Mouse (Mus musculus): ENCODE results near the gene Sox30. TPM values are rescaled to one million over a fixed set of nuclear protein-coding genes. Genes with fewer than 3 reads are reported as not detected.

Gene Sox30
- total and polyA plus RNA-seq, 3 experiments: not detected

- DNase-seq (ENCODE audit: extremely low read depth): no peak
- in situ Hi-C loops (cut with MboI; ENCODE audit: low pct_ligation_motif_present, low pct_unique_long_range_greater_than_20kb, low sequenced_read_pairs): loop anchor here (25.0 kb wide), 1 partner anchor 169 kb away; no protein-coding TSS in a partner anchor
- dilution Hi-C loops (cut with MboI; ENCODE audit: extremely low pct_ligation_motif_present, extremely low pct_unique_long_range_greater_than_20kb, low sequenced_read_pairs): no loop called here
- H3K27ac ChIP-seq (ENCODE audit: insufficient read depth, low read depth): no peak overlapping the region
- TF ChIP-seq POLR2A (IDR thresholded peaks at IDR 0.05; ENCODE audit: low read depth, low read length) (no peak), MAFK (IDR thresholded peaks at IDR 0.05; ENCODE audit: insufficient replicate concordance, low read length) (no peak), JUN (IDR thresholded peaks at IDR 0.05; ENCODE audit: insufficient read depth, low read depth, low read length) (no peak), MAZ (IDR thresholded peaks at IDR 0.05; ENCODE audit: low read depth, low read length) (no peak), MXI1 (IDR thresholded peaks at IDR 0.05; ENCODE audit: low read depth, low read length) (no peak)
- no peaks in the 10 kb centered on the region for H3K9me3 ChIP-seq (replicated peaks; ENCODE audit: low read length)
- peaks cover 0 to under 1% of the 10 kb centered on the region in 2 experiments; a peak in 2 of 4 replicates for H3K4me1 ChIP-seq (ENCODE audit: control insufficient read depth in 1 of 2, insufficient read depth in 2 of 2)
- H3K9ac ChIP-seq (ENCODE audit: insufficient read depth, low read depth): no peak overlapping the region
- H3K4me3 ChIP-seq (replicated peaks in 1 of 3; ENCODE audit: low read depth in 2 of 3, low read length in 2 of 3, poor library complexity in 1 of 3): no peak overlapping the region
- H3K79me2 ChIP-seq (replicated peaks; ENCODE audit: control insufficient read depth, extremely low read depth, insufficient read depth, poor library complexity, severe bottlenecking): no peaks in the 10 kb centered on the region
- no peaks in the 10 kb centered on the region for H3K27me3 ChIP-seq (replicated peaks)
- no peak overlapping the region for H3K4me2 ChIP-seq (ENCODE audit: insufficient read depth, low read depth, poor library complexity, severe bottlenecking)
- H3K36me3 ChIP-seq (replicated peaks in 1 of 2; ENCODE audit: control insufficient read depth in 1 of 2, insufficient read depth in 1 of 2, low read length in 1 of 2): no peaks in the 10 kb centered on the region
Observed at GRCm38 (mm10) chr11:45968466-45968865, 11.6 kb upstream of the Sox30 start.

- Histone ChIP-seq H3K4me3 (replicated peaks in 1 of 3; ENCODE audit: low read depth in 2 of 3, low read length in 2 of 3, poor library complexity in 1 of 3) (no peak overlapping the region), H3K79me2 (replicated peaks; ENCODE audit: control insufficient read depth, extremely low read depth, insufficient read depth, poor library complexity, severe bottlenecking) (no peaks in the 10 kb centered on the region), H3K4me1 (ENCODE audit: control insufficient read depth in 1 of 2, insufficient read depth in 2 of 2) (peaks cover 0 to 5% of the 10 kb centered on the region in 2 experiments; a peak in 2 of 4 replicates), H3K27me3 (replicated peaks) (no peaks in the 10 kb centered on the region), H3K36me3 (replicated peaks in 1 of 2; ENCODE audit: control insufficient read depth in 1 of 2, insufficient read depth in 1 of 2, low read length in 1 of 2) (no peaks in the 10 kb centered on the region), H3K4me2 (ENCODE audit: insufficient read depth, low read depth, poor library complexity, severe bottlenecking) (no peak overlapping the region), H3K27ac (ENCODE audit: insufficient read depth, low read depth) (no peak overlapping the region), H3K9ac (ENCODE audit: insufficient read depth, low read depth) (no peak overlapping the region), H3K9me3 (replicated peaks; ENCODE audit: low read length) (no peaks in the 10 kb centered on the region)
- dilution Hi-C loops (cut with MboI; ENCODE audit: extremely low pct_ligation_motif_present, extremely low pct_unique_long_range_greater_than_20kb, low sequenced_read_pairs): no loop called here
- TF ChIP-seq RCOR1 (conservative IDR thresholded peaks at IDR 0.05; ENCODE audit: low read depth, low read length) (no peak), ZKSCAN1 (IDR thresholded peaks at IDR 0.05; ENCODE audit: borderline replicate concordance, low read depth, low read length) (no peak), HCFC1 (IDR thresholded peaks at IDR 0.05; ENCODE audit: low read depth, low read length) (no peak), ZMIZ1 (IDR thresholded peaks at IDR 0.05; ENCODE audit: low read depth, low read length) (no peak), RAD21 (IDR thresholded peaks at IDR 0.05; ENCODE audit: low read depth, low read length) (no peak), GABPA (IDR thresholded peaks at IDR 0.05; ENCODE audit: insufficient replicate concordance, low read depth, low read length) (no peak), NELFE (IDR thresholded peaks at IDR 0.05; ENCODE audit: low read depth, low read length) (no peak), IRF4 (IDR thresholded peaks at IDR 0.05; ENCODE audit: low read depth, low read length) (no peak), ETS1 (conservative IDR thresholded peaks at IDR 0.05; ENCODE audit: low read depth, low read length) (no peak), POLR2A (IDR thresholded peaks at IDR 0.05; ENCODE audit: low read depth, low read length) (no peak), UBTF (IDR thresholded peaks at IDR 0.05; ENCODE audit: low read depth, low read length) (no peak), MAFK (IDR thresholded peaks at IDR 0.05; ENCODE audit: insufficient replicate concordance, low read length) (no peak), POLR2AphosphoS2 (IDR thresholded peaks at IDR 0.05; ENCODE audit: low read depth, low read length) (no peak), CHD1 (IDR thresholded peaks at IDR 0.05; ENCODE audit: low read depth, low read length) (no peak), MEF2A (IDR thresholded peaks at IDR 0.05; ENCODE audit: borderline replicate concordance, low read depth, low read length) (no peak), BHLHE40 (IDR thresholded peaks at IDR 0.05; ENCODE audit: low read depth, low read length) (no peak), MXI1 (IDR thresholded peaks at IDR 0.05; ENCODE audit: low read depth, low read length) (no peak), ZNF384 (IDR thresholded peaks at IDR 0.05; ENCODE audit: low read depth, low read length) (no peak), JUN (IDR thresholded peaks at IDR 0.05; ENCODE audit: insufficient read depth, low read depth, low read length) (no peak)
- in situ Hi-C loops (cut with MboI; ENCODE audit: low pct_ligation_motif_present, low pct_unique_long_range_greater_than_20kb, low sequenced_read_pairs): loop anchor here (25.0 kb wide), 1 partner anchor 164 kb away; no protein-coding TSS in a partner anchor
- DNase-seq (ENCODE audit: extremely low read depth): no peak
Observed at GRCm38 (mm10) chr11:45973635-45974034, 6.5 kb upstream of the Sox30 start.
